Mouse (Mus musculus): ENCODE measurements around the gene Pde8b. TPM values are rescaled to one million over a fixed set of nuclear protein-coding genes. Genes with fewer than 3 reads are reported as not detected.

Gene Pde8b
- polyA plus RNA-seq, 1 experiment: 0.05 TPM

GRCm38 (mm10) chr13:95160211-95160610 lies 89.9 kb downstream of the Pde8b start:
- H3K4me3 ChIP-seq (ENCODE audit: insufficient read depth, poor library complexity, severe bottlenecking): no peak overlapping the region
- H3K79me3 ChIP-seq (ENCODE audit: low read depth): no peaks in the 10 kb centered on the region
- TF ChIP-seq MYOD1 (IDR thresholded peaks at IDR 0.05; ENCODE audit: control insufficient read depth, insufficient read length, low read depth) (no peak), CEBPB (IDR thresholded peaks at IDR 0.05; ENCODE audit: low read depth) (no peak), CTCF (IDR thresholded peaks at IDR 0.05; ENCODE audit: control insufficient read depth, insufficient read depth, insufficient read length) (no peak)
- no peaks in the 10 kb centered on the region for H3K79me2 ChIP-seq (ENCODE audit: control insufficient read depth, insufficient read depth)
- H3ac ChIP-seq (ENCODE audit: control insufficient read depth, insufficient read length, low read depth): no peak overlapping the region
- no peaks in the 10 kb centered on the region for H3K36me3 ChIP-seq (ENCODE audit: control insufficient read depth, insufficient read depth)
- H3K27me3 ChIP-seq (ENCODE audit: control insufficient read depth, insufficient read depth, insufficient read length): peaks cover 10% of the 10 kb centered on the region

- Histone ChIP-seq H3K27me3 (ENCODE audit: control insufficient read depth, insufficient read depth, insufficient read length) (peaks cover 7% of the 10 kb centered on the region), H3K4me3 (ENCODE audit: insufficient read depth, poor library complexity, severe bottlenecking) (no peak overlapping the region), H3K79me2 (ENCODE audit: control insufficient read depth, insufficient read depth) (no peaks in the 10 kb centered on the region), H3ac (ENCODE audit: control insufficient read depth, insufficient read length, low read depth) (no peak overlapping the region), H3K36me3 (ENCODE audit: control insufficient read depth, insufficient read depth) (no peaks in the 10 kb centered on the region), H3K79me3 (ENCODE audit: low read depth) (no peaks in the 10 kb centered on the region)
- no peak for TF ChIP-seq USF1 (IDR thresholded peaks at IDR 0.05; ENCODE audit: low read depth)
- no peak for TF ChIP-seq FOSL1 (IDR thresholded peaks at IDR 0.05; ENCODE audit: insufficient read depth, low read length, poor library complexity, severe bottlenecking)
- no peak for TF ChIP-seq MAX (IDR thresholded peaks at IDR 0.05)
- TF ChIP-seq MYOD1 (IDR thresholded peaks at IDR 0.05; ENCODE audit: control insufficient read depth, insufficient read length, low read depth): no peak
- no peak for TF ChIP-seq CEBPB (IDR thresholded peaks at IDR 0.05; ENCODE audit: low read depth)
- no peak for TF ChIP-seq MYOG (IDR thresholded peaks at IDR 0.05; ENCODE audit: control insufficient read depth, extremely low read depth, insufficient read length)
- TF ChIP-seq CTCF (IDR thresholded peaks at IDR 0.05; ENCODE audit: control insufficient read depth, insufficient read depth, insufficient read length): no peak
These were observed 91.2 kb downstream of the Pde8b start for GRCm38 (mm10) chr13:95158986-95159385.

- no peaks in the 10 kb centered on the region for H3K79me2 ChIP-seq (ENCODE audit: control insufficient read depth, insufficient read depth)
- no peak overlapping the region for H3K4me3 ChIP-seq (ENCODE audit: insufficient read depth, poor library complexity, severe bottlenecking)
- no peaks in the 10 kb centered on the region for H3K27me3 ChIP-seq (ENCODE audit: control insufficient read depth, insufficient read depth, insufficient read length)
- H3ac ChIP-seq (ENCODE audit: control insufficient read depth, insufficient read length, low read depth): no peak overlapping the region
- H3K79me3 ChIP-seq (ENCODE audit: low read depth): no peaks in the 10 kb centered on the region
- no peak for TF ChIP-seq CEBPB (IDR thresholded peaks at IDR 0.05; ENCODE audit: low read depth)
- no peak for TF ChIP-seq MYOD1 (IDR thresholded peaks at IDR 0.05; ENCODE audit: control insufficient read depth, insufficient read length, low read depth)
- TF ChIP-seq USF1 (IDR thresholded peaks at IDR 0.05; ENCODE audit: low read depth): no peak
- TF ChIP-seq MAX (IDR thresholded peaks at IDR 0.05): no peak
- no peak for TF ChIP-seq CTCF (IDR thresholded peaks at IDR 0.05; ENCODE audit: control insufficient read depth, insufficient read depth, insufficient read length)
- TF ChIP-seq MYOG (IDR thresholded peaks at IDR 0.05; ENCODE audit: control insufficient read depth, extremely low read depth, insufficient read length): no peak
- no peak for TF ChIP-seq FOSL1 (IDR thresholded peaks at IDR 0.05; ENCODE audit: insufficient read depth, low read length, poor library complexity, severe bottlenecking)
- no peaks in the 10 kb centered on the region for H3K36me3 ChIP-seq (ENCODE audit: control insufficient read depth, insufficient read depth)
These were observed 105.4 kb downstream of the Pde8b start for GRCm38 (mm10) chr13:95144746-95145145.

GRCm38 (mm10) chr13:95140460-95141079 lies 109.6 kb downstream of the Pde8b start:
- H3K4me3 ChIP-seq (ENCODE audit: insufficient read depth, poor library complexity, severe bottlenecking): no peak overlapping the region
- H3K36me3 ChIP-seq (ENCODE audit: control insufficient read depth, insufficient read depth): no peaks in the 10 kb centered on the region
- no peak overlapping the region for H3ac ChIP-seq (ENCODE audit: control insufficient read depth, insufficient read length, low read depth)
- TF ChIP-seq MAX (IDR thresholded peaks at IDR 0.05) (no peak), CEBPB (IDR thresholded peaks at IDR 0.05; ENCODE audit: low read depth) (no peak), MYOD1 (IDR thresholded peaks at IDR 0.05; ENCODE audit: control insufficient read depth, insufficient read length, low read depth) (no peak), FOSL1 (IDR thresholded peaks at IDR 0.05; ENCODE audit: insufficient read depth, low read length, poor library complexity, severe bottlenecking) (no peak), MYOG (IDR thresholded peaks at IDR 0.05; ENCODE audit: control insufficient read depth, extremely low read depth, insufficient read length) (no peak), USF1 (IDR thresholded peaks at IDR 0.05; ENCODE audit: low read depth) (no peak), CTCF (IDR thresholded peaks at IDR 0.05; ENCODE audit: control insufficient read depth, insufficient read depth, insufficient read length) (no peak)
- H3K27me3 ChIP-seq (ENCODE audit: control insufficient read depth, insufficient read depth, insufficient read length): no peaks in the 10 kb centered on the region
- H3K79me2 ChIP-seq (ENCODE audit: control insufficient read depth, insufficient read depth): no peaks in the 10 kb centered on the region
- H3K79me3 ChIP-seq (ENCODE audit: low read depth): no peaks in the 10 kb centered on the region

GRCm38 (mm10) chr13:95135326-95136150 lies 114.6 kb downstream of the Pde8b start:
- Histone ChIP-seq H3K79me2 (ENCODE audit: control insufficient read depth, insufficient read depth) (no peaks in the 10 kb centered on the region), H3ac (ENCODE audit: control insufficient read depth, insufficient read length, low read depth) (no peak overlapping the region), H3K4me3 (ENCODE audit: insufficient read depth, poor library complexity, severe bottlenecking) (no peak overlapping the region), H3K79me3 (ENCODE audit: low read depth) (no peaks in the 10 kb centered on the region), H3K27me3 (ENCODE audit: control insufficient read depth, insufficient read depth, insufficient read length) (peaks cover 4% of the 10 kb centered on the region), H3K36me3 (ENCODE audit: control insufficient read depth, insufficient read depth) (no peaks in the 10 kb centered on the region)
- no peak for TF ChIP-seq MYOD1 (IDR thresholded peaks at IDR 0.05; ENCODE audit: control insufficient read depth, insufficient read length, low read depth)

- Histone ChIP-seq H3K27me3 (ENCODE audit: control insufficient read depth, insufficient read depth, insufficient read length) (peaks cover 4% of the 10 kb centered on the region), H3K36me3 (ENCODE audit: control insufficient read depth, insufficient read depth) (no peaks in the 10 kb centered on the region), H3ac (ENCODE audit: control insufficient read depth, insufficient read length, low read depth) (no peak overlapping the region), H3K79me2 (ENCODE audit: control insufficient read depth, insufficient read depth) (no peaks in the 10 kb centered on the region), H3K4me3 (ENCODE audit: insufficient read depth, poor library complexity, severe bottlenecking) (no peak overlapping the region), H3K79me3 (ENCODE audit: low read depth) (no peaks in the 10 kb centered on the region)
- TF ChIP-seq MAX (IDR thresholded peaks at IDR 0.05): no peak
- TF ChIP-seq USF1 (IDR thresholded peaks at IDR 0.05; ENCODE audit: low read depth): no peak
- no peak for TF ChIP-seq CTCF (IDR thresholded peaks at IDR 0.05; ENCODE audit: control insufficient read depth, insufficient read depth, insufficient read length)
- no peak for TF ChIP-seq CEBPB (IDR thresholded peaks at IDR 0.05; ENCODE audit: low read depth)
- no peak for TF ChIP-seq MYOG (IDR thresholded peaks at IDR 0.05; ENCODE audit: control insufficient read depth, extremely low read depth, insufficient read length)
- TF ChIP-seq MYOD1 (IDR thresholded peaks at IDR 0.05; ENCODE audit: control insufficient read depth, insufficient read length, low read depth): no peak
- no peak for TF ChIP-seq FOSL1 (IDR thresholded peaks at IDR 0.05; ENCODE audit: insufficient read depth, low read length, poor library complexity, severe bottlenecking)
These were observed 118.3 kb downstream of the Pde8b start for GRCm38 (mm10) chr13:95131848-95132247.

Measured in C2C12 (cell line).